Mouse (Mus musculus): ENCODE measurements around the gene Ctnnd1. TPM values are rescaled to one million over a fixed set of nuclear protein-coding genes. Genes with fewer than 3 reads are reported as not detected.
"Not testable (repeated sequence)": the region's sequence is repeated elsewhere in the genome, so short reads cannot be mapped to it uniquely, and the experiment has no call there.

Gene Ctnnd1
- polyA plus RNA-seq (2016; fragmentation: Nextera tagmentation; extraction: Ambion mirVana) = 65.2 and 91.5 TPM in 2 replicates

DNA sequence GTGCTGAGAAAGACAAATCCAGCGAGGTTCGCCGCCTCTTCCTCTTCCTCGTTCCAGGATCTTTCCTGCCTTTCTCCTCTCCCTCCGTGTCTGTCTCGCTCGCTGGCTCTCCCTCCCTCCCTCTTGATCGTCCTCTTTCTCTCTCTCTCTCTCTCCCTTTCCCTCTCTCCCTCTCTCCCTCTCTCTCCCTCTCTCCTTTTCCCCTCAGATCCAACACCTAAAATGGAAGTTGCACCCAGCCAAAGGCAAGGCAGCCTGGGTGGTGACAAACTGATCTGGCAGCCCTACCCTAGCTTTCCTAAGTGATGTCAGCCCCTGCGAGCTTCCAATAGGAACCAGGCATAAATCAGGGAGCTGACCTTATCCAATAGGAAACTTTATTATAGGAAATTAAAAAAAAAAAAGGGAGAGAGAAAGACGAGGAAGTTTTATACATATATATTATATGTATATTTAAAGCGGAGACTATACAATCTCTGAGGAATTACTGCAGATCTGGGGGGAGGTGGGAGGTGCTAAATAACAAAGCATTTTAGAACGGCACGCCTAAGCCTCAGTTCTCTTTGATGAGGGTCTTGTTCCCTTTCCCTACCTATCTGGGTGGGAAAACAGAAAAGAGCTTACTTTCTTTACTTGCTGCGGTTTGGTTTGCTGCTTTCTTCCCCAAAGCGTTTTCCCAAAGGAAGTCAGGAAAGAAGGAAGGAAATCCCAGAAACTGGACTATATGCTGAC is at the start of gene Ctnnd1:
TSS of gene Ctnnd1 (minus strand) at position 302 of the 732 bp plus-strand sequence.
- peak; percentile 95 for DNase-seq (ENCODE audit: low spot score)
- Histone ChIP-seq H3K9me3 (no peaks in the 10 kb centered on the region), H3K36me3 (no peaks in the 10 kb centered on the region), H3K4me3 (peak within 1 kb of the TSS; percentile 77), H3K4me1 (peaks cover 17% of the 10 kb centered on the region), H3K27me3 (ENCODE audit: insufficient read depth, poor library complexity, severe bottlenecking) (no peaks in the 10 kb centered on the region), H3K27ac (peak within 1 kb of the TSS; percentile 96)
- under 1% methylated on average over 15 of the region's 15 CpGs for WGBS

DNA sequence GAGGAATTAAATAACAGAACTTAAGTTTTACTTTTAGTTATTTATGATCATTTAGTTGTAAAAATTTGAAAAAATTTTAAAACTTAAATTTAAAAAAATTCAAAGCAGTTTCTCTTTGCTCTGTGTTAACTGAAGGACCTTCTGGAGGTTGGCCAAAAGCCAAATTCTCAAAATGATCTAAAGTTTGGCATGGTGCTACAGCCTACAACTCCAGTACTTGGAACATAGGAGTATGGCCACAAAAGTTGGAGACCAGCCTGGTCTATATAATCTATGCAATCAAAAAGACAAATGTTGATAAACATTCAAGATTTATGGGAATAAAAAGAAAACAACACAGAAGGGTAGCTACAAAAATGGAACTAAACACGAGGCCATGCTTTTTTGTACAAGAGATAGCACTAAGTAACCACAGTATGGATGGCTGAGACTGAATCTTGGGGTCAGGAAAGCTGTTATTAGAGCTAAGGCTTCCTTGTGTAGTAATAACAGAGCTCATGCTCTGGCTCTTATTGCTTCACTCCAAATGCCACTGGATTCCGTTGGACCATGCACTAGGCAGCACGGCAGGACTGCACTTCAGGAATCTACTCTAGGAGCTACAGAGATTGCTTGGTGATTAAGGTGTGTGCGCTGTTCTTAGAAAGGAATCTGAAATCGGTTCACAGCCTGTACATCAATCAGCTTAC is 44.6 kb upstream of the Ctnnd1 start:
- Histone ChIP-seq H3K9me3 (no peaks in the 10 kb centered on the region), H3K4me3 (no peak overlapping the region), H3K27ac (no peak overlapping the region), H3K4me1 (no peaks in the 10 kb centered on the region), H3K27me3 (ENCODE audit: insufficient read depth, poor library complexity, severe bottlenecking) (no peaks in the 10 kb centered on the region), H3K36me3 (peaks cover 82% of the 10 kb centered on the region)
- 89% methylated on average over 5 of the region's 5 CpGs for WGBS
- DNase-seq (ENCODE audit: low spot score) = no peak

DNA sequence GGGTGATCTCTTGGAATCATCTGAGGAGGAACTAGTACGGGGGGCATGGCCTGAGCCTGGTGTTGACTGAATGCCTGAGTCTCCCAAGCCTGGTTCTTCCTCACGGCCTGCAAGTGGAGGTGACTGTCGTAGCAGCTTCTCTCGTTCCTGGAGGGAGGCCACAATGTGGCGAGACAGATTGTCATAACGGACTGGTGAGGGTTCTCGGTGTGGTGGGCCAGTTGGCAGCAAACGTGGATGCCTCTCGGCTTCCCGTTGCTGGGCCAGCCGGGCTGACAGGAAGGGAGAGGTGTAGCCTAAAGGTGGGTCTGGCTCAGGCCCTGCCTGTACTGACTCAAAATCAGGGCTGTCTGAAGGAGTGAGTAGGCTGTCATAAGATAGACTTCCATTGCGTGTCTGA is 39.5 kb upstream of the Ctnnd1 start:
- Histone ChIP-seq H3K4me1 (no peaks in the 10 kb centered on the region), H3K9me3 (no peaks in the 10 kb centered on the region), H3K4me3 (no peak overlapping the region), H3K27ac (no peak overlapping the region), H3K27me3 (ENCODE audit: insufficient read depth, poor library complexity, severe bottlenecking) (no peaks in the 10 kb centered on the region), H3K36me3 (peaks cover 95% of the 10 kb centered on the region)
- WGBS = 90% methylated on average over 12 of the region's 12 CpGs
- DNase-seq (ENCODE audit: low spot score) = no peak

DNA sequence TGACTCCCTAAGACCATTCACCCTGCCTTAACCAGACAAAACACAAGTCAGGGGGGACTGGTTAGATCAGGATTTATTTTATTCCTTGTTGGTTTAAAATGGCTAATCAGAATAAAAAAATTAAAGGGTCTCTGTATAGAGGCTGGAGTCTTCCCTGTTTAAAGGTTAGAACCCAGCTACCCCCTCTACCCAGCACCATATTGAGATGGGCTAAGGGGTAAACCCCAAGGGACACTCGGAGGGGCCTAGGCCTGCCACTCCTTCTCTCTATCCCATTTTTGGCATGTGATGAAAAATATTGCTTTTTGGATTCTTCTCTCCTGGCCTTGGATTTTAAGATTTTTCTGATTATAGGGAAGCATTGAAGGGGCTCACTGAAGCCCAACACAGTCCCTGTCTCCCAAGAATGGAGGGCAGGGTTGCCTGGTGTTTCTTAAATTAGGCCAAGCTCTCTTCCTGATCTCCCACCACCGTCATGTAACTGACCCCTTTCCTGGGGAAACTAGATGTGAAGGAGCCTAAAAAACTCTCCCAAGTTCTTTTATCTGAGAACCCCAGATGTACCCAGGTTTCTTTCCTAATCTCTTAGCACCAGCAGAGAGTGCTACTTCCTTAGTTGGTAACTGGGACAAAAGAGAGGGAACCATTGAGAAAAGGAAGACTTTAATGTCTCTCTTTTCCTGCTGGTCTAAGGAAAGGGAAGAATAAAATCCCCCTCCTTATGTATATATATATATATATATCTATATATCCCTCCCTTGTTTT is 37.7 kb upstream of the Ctnnd1 start:
- no peaks in the 10 kb centered on the region for H3K9me3 ChIP-seq
- no peaks in the 10 kb centered on the region for H3K4me1 ChIP-seq
- DNase-seq (ENCODE audit: low spot score) = no peak
- peaks cover 89% of the 10 kb centered on the region for H3K36me3 ChIP-seq
- WGBS = 63% methylated on average over 2 of the region's 2 CpGs
- H3K27ac ChIP-seq = no peak overlapping the region
- no peaks in the 10 kb centered on the region for H3K27me3 ChIP-seq (ENCODE audit: insufficient read depth, poor library complexity, severe bottlenecking)
- H3K4me3 ChIP-seq = no peak overlapping the region

DNA sequence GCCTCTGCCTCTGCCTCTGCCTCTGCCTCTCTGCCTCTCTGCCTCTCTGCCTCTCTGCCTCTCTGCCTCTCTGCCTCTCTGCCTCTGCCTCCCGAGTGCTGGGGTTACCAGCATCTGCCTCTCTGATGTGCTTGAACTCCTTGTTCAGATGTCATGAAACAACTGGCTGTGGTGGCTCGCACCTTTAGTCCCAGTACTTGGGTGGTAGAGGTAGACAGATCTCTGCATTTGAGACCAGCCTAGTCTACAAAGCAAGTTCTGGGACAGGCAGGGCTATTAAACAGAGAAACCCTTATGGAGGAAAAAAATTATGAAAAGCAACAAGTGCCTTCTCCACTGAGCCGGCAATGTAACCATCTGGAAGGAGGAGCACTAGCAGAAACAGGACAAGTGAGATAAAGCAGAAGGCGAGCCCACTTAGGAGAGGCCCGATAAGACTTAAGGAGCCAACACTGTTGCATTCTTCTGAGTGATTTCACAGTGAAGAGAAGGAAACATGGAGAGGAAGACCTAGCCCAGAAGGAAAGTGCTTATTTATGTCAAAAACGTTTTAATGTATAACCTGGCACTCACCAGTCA is 32.1 kb upstream of the Ctnnd1 start:
- peak overlapping the region; percentile 3; the same call in 1 of the 2 replicates for H3K27ac ChIP-seq
- no peak overlapping the region for H3K4me3 ChIP-seq
- 30% methylated on average over 6 of the region's 6 CpGs for WGBS
- no peaks in the 10 kb centered on the region for H3K9me3 ChIP-seq
- peak; percentile 82 for DNase-seq (ENCODE audit: low spot score)
- no peaks in the 10 kb centered on the region for H3K27me3 ChIP-seq (ENCODE audit: insufficient read depth, poor library complexity, severe bottlenecking)
- peaks cover 16% of the 10 kb centered on the region for H3K4me1 ChIP-seq
- H3K36me3 ChIP-seq = peaks cover 40% of the 10 kb centered on the region

DNA sequence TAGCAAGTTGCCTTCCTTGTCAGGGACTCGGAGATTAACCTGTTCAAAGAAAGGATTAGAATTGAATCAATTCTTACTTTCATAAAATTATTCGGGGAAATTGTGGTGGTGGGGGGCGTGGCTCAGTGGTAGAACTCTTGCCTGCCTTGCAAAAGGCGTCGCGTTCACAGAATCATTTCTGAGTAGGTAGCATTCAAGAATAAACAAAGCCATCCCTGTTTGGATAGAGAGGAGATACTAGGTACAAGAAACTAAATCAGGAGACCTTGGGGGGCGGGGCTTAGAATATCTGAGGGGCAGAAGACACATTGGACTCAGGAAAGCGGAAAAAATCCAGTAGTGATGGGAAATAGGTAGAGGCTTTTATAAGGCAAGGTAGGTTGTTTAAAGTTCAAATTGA is 28.5 kb upstream of the Ctnnd1 start, which contains the start of gene Tmx2:
TSS of gene Tmx2 (minus strand) at position 125 of the 400 bp plus-strand sequence.
- no peak for DNase-seq (ENCODE audit: low spot score)
- peak within 1 kb of the TSS; percentile 90 for H3K4me3 ChIP-seq
- H3K27ac ChIP-seq = peak within 1 kb of the TSS; percentile 90
- 17% methylated on average over 8 of the region's 8 CpGs for WGBS
- no peaks in the 10 kb centered on the region for H3K27me3 ChIP-seq (ENCODE audit: insufficient read depth, poor library complexity, severe bottlenecking)
- peaks cover 29% of the 10 kb centered on the region for H3K36me3 ChIP-seq
- no peaks in the 10 kb centered on the region for H3K9me3 ChIP-seq
- peaks cover 27% of the 10 kb centered on the region for H3K4me1 ChIP-seq

DNA sequence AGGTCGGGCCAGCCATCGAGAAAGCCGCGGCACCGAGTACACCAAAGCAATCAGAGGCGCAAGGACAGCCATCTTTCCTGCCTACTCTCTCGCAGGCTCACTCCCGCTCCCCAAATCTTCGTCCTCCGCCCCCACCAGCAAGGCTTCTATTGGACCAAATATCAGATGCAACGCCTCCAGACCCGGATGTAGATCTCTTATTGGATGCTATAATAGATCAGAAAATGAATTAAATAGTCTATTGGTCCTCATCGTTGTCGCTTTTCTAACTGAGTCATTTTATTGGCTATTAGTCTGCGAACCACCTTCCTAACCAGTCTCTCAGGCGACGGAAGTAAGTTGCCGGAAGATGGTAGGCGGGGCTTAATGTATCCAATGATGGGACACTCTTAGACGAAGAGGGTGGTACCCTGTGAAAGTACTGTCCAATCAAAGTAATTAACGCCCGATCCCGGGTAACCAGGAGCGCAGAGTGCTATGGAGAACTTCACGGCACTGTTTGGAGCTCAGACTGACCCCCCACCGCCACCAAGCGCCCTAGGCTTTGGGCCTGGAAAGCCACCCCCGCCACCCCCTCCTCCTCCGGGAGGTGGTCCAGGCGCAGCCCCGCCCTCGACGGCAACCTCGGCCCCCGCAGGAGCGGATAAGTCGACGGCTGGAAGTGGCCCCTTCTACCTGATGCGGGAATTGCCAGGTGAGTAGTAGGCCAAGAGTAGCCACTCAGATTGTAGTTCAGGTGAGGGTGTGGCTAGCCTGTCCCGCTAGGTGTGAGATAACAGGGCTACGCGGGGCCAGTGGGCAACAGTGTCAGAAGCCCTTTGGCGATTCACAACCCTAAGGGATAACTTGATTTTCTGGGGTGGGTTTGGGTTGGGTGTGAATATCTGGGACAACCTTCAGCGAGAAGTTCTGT is 27.7 kb upstream of the Ctnnd1 start, which contains the start of the genes Gm28635 and Med19:
TSS of gene Gm28635 (minus strand) at position 74 of the 913 bp plus-strand sequence.
TSS of gene Med19 (plus strand) at position 435 of the 913 bp plus-strand sequence.
- WGBS = under 1% methylated on average over 44 of the region's 44 CpGs
- H3K27ac ChIP-seq = peak within 1 kb of the TSS; percentile 90
- DNase-seq (ENCODE audit: low spot score) = peak; percentile 99
- H3K9me3 ChIP-seq = no peaks in the 10 kb centered on the region
- H3K4me3 ChIP-seq = peak within 1 kb of the TSS; percentile 90
- peaks cover 35% of the 10 kb centered on the region for H3K36me3 ChIP-seq
- no peaks in the 10 kb centered on the region for H3K27me3 ChIP-seq (ENCODE audit: insufficient read depth, poor library complexity, severe bottlenecking)
- H3K4me1 ChIP-seq = peaks cover 27% of the 10 kb centered on the region

DNA sequence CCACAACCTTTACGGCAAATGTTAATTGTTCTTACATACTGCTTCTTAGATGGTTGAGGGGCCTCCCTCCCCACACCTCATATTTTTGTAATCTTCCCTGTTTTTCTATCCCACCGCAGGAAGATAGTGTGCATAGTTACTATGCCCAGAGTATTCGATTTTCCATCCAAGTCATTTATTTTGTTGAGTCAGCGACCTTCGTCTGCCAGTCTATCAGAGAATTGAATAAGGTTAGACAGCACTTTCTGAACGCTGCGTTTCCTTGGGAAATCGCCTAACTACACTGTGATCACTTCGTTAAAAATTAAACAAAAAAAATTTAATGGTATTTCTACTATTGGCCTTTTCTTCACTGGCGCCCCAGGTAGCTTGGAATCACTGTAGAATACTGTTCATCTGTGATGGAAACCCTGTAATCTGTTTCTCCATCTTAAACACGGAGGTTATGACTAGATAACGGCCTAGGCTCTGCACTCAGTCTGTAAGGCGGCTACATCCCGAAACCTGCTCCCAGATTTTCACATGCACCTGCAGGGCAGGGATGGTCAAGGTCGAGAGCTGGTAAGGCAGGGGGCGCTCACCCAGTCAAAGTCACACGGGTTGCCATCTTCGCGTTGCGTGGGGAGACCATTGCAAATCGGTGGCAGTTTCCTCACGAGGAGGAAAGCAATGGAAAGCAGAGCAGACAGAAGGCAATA is 26.9 kb upstream of the Ctnnd1 start:
- peaks cover 43% of the 10 kb centered on the region for H3K36me3 ChIP-seq
- H3K4me1 ChIP-seq = peaks cover 20% of the 10 kb centered on the region; the same call in 1 of the 2 replicates
- peak overlapping the region; percentile 90 for H3K27ac ChIP-seq
- 9% methylated on average over 22 of the region's 22 CpGs for WGBS
- no peaks in the 10 kb centered on the region for H3K27me3 ChIP-seq (ENCODE audit: insufficient read depth, poor library complexity, severe bottlenecking)
- DNase-seq (ENCODE audit: low spot score) = peak; percentile 86
- H3K4me3 ChIP-seq = peak overlapping the region; percentile 90
- H3K9me3 ChIP-seq = no peaks in the 10 kb centered on the region

DNA sequence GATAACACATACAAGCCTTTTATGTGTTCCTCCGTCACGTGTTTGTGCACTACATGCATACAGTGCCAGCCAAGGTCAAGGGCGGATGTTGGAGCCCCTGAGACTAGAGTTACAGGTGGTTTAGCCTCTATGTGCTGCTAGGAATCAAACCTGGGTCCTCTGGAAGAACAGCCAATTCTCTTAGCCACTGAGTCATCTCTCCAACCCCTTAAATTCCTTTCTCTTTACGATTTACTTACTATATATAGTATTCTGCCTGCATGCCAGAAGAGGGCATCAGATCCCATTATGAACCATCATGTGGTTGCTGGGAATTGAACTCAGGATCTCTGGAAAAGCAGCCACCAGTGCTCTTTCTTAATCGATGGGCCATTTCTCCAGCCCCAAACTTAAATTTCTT is 21.0 kb upstream of the Ctnnd1 start:
- H3K9me3 ChIP-seq; DNase-seq (ENCODE audit: low spot score); H3K27ac ChIP-seq; H3K27me3 ChIP-seq (ENCODE audit: insufficient read depth, poor library complexity, severe bottlenecking); H3K4me3 ChIP-seq: not testable (repeated sequence)
- H3K4me1 ChIP-seq = peaks cover 12% of the 10 kb centered on the region
- WGBS = 61% methylated on average over 4 of the region's 5 CpGs
- H3K36me3 ChIP-seq = peaks cover 60% of the 10 kb centered on the region

DNA sequence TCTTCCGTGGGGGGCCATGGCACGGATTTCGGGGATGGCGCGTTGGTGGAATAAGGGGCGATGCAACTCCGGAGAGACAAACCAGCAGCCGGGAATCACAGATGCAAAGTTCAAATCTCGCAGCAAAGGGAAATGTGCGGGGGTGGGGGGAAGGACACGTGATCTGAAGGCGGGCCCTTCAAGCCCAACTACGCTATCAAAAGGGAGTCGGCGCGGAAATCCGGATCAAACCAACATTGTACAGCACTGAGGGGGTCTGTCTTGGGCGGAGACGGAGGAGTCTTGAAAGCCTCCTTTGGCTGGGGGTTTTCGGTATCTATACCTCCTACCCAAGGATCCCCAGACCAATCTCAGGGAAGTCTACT is 20.0 kb upstream of the Ctnnd1 start, which contains the start of gene Selenoh:
TSS of gene Selenoh (minus strand) at position 202 of the 365 bp plus-strand sequence.
- Histone ChIP-seq H3K36me3 (peaks cover 52% of the 10 kb centered on the region), H3K27ac (peak within 1 kb of the TSS; percentile 92), H3K4me3 (peak within 1 kb of the TSS; percentile 70), H3K9me3 (no peaks in the 10 kb centered on the region), H3K4me1 (peaks cover 11% of the 10 kb centered on the region), H3K27me3 (ENCODE audit: insufficient read depth, poor library complexity, severe bottlenecking) (no peaks in the 10 kb centered on the region)
- WGBS = 1% methylated on average over 20 of the region's 20 CpGs
- DNase-seq (ENCODE audit: low spot score) = peak; percentile 96

DNA sequence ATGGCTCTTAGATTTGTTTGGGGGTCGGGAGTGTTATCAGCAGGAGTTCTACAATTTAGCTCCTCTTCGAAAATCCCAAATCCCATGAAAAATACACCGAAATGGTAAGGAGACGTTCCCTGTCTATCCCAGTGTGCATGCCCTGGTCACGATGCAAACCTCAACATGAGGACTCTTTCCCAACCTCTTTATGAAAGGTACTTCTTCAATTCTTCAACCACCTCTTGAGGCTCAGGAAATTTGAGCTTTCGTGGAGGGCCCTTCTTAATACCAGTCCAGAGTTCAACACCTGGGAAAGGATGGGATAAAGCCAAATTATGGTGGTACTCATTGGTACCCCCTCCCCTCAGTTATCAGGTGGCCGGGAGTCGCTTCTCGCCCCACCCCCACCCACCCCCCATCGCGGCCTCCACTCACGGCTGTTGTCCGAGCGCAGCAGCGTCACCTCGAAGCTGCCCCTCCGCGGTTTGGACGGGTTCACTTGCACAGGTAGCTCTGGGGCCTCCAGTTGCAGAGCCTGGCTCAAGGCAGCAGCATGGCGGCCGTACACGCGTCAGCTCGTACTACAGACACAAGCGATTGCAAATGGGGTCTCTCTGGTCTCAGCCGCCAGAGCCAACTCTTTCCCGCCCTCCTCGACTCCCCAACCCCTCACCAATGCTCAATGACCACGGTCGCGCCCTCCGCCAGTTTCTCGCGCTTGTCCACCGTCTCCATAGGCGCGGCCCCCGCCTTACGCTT is 19.4 kb upstream of the Ctnnd1 start:
- Histone ChIP-seq H3K27me3 (ENCODE audit: insufficient read depth, poor library complexity, severe bottlenecking) (no peaks in the 10 kb centered on the region), H3K4me1 (peaks cover 11% of the 10 kb centered on the region), H3K36me3 (peaks cover 46% of the 10 kb centered on the region), H3K4me3 (peak overlapping the region; percentile 70), H3K27ac (peak overlapping the region; percentile 92), H3K9me3 (no peaks in the 10 kb centered on the region)
- no peak for DNase-seq (ENCODE audit: low spot score)
- 4% methylated on average over 39 of the region's 39 CpGs for whole genome bisulfite sequencing

Data from heart, embryonic 10.5 days (tissue).